Mouse (Mus musculus) embryonic fibroblast, embryonic 13.5 days (primary cell): Measurements from ENCODE around the gene Zfp13.
"Not testable (repeated sequence)": the region's sequence is repeated elsewhere in the genome, so short reads cannot be mapped to it uniquely, and the experiment has no call there.

Source experiments
- CTCF ChIP-seq: IDR thresholded peaks from 2 replicates; pipeline ENCODE4 v1.5.1; 2011; ENCODE audit warnings: mild to moderate bottlenecking, control low read depth, low read length, moderate library complexity, borderline replicate concordance; ENCODE audit not compliant: insufficient read depth
- POLR2A ChIP-seq: IDR thresholded peaks from 2 replicates; pipeline ENCODE4 v1.6.1; 2011; ENCODE audit warnings: low read depth, mild to moderate bottlenecking, control low read depth, low read length, moderate library complexity

DNA sequence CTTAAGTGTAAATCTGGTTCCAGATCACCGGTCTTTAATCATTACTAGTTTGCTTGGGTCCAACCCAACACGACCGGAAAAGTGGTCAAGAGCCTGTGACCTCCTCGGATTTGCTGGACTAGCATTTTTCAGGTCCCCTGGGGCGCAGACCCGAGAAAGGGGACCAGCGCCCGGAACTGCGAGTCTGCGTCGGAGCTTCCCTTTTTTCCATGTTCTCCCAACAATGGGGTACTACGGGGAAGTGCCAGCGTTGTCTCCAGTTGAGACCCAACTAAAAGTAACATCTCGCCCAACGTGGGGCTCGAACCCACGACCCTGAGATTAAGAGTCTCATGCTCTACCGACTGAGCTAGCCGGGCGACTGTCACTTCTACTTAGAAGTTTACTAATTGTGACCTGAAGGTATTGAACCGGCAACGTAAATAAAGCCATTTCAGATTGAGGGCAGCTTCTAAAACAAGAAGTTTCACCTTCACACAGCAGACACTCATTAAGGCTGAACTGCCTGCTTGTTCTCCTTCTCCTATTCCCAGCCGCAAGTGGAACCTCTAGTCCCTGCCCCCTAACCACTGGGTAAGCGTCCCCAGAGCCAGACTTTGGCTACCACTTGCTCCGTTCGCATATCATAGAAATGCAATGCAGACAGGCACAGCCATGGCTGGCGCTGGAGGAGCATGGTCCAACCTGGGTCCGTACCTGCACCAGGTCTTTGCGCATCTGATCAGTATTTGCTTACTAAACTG, 64.1 kb downstream of the Zfp13 start:
- TF ChIP-seq CTCF, POLR2A: not testable (repeated sequence)
